Mouse (Mus musculus): Measurements from ENCODE around the gene Mlkl. TPM values are rescaled to one million over a fixed set of nuclear protein-coding genes. Genes with fewer than 3 reads are reported as not detected.
"Not testable (repeated sequence)": the region's sequence is repeated elsewhere in the genome, so short reads cannot be mapped to it uniquely, and the experiment has no call there.

The Mlkl gene
- polyA plus RNA-seq, 1 experiment from 2014 or later: 2.8 TPM

DNA sequence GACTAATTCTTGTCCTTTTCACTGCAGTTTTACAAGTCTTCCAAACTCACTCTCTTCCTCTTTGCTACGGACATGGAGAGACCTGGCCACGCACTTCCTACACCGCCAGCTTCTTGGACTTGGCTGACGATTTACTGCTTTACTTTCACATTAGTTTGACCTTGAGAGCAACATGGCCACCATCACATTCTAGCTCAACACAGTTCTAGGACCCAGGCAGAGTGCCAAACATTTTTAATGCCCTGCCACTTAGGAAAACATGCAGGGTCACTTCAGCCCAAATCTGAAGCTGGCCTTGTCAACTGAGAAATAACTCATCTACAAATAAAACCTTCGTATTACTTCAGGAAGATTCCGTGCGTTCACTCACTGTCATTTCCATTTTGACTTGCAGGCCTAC, 46.2 kb downstream of the Mlkl start:
- Histone ChIP-seq H3K27ac (replicated peaks) (peak overlapping the region; percentile 90), H3K4me2 (peak overlapping the region; percentile 22), H3K36me3 (peaks cover 90% of the 10 kb centered on the region), H3K4me1 (peaks cover 17% of the 10 kb centered on the region), H3K4me3 (no peak overlapping the region), H3K9ac (no peak overlapping the region), H3K27me3 (replicated peaks) (no peaks in the 10 kb centered on the region), H3K9me3 (no peaks in the 10 kb centered on the region)
- 55% methylated on average over 7 of the region's 7 CpGs for WGBS
- no peak for ATAC-seq (ENCODE audit: extremely low read depth, insufficient number of reproducible peaks, low FRiP score, low TSS enrichment)

DNA sequence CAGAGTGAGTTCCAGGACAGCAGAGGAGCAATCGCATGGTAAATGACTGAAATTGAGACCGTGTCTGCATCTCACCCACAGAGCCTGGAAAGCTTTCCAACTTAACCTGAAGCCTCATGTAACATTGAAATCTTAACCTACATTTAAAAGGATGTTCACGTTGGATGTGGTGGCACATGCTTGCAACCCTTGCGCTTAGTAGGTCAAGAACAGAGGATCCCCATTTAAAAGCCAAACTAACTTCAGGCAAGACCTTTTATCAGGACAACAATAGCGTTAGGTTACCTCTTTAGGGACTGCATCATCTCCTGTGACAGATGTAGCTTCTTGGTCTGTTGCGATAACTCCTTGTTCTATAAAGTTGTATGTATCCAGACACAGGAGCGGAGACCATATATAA, 47.4 kb downstream of the Mlkl start:
- Histone ChIP-seq H3K4me2 (no peak overlapping the region), H3K4me3 (no peak overlapping the region), H3K9ac (no peak overlapping the region), H3K36me3 (peaks cover 91% of the 10 kb centered on the region), H3K4me1 (peaks cover 12% of the 10 kb centered on the region), H3K27ac (replicated peaks) (no peak overlapping the region), H3K9me3 (no peaks in the 10 kb centered on the region), H3K27me3 (replicated peaks) (no peaks in the 10 kb centered on the region)
- no peak for ATAC-seq (ENCODE audit: extremely low read depth, insufficient number of reproducible peaks, low FRiP score, low TSS enrichment)
- WGBS: 96% methylated on average over 7 of the region's 7 CpGs

DNA sequence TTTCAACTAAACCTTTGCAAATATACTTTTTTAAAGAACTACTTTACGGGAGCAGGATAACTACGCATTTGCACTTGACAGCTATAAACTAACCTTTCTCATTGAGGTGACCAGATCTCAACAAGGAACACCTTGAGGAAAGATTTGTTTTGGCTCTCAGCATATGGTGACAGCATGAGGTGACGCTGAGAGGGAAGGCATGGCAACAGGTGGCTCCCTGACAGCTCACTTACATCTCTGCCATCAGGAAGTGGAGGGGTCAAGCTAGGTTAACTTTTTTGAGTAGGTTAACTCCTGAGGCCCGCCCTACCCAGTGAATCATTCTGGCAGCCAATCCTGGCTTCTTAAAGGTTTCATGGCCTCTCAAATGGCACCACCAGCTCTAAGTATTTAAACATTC, 52.4 kb downstream of the Mlkl start:
- H3K9me3 ChIP-seq: no peaks in the 10 kb centered on the region
- no peak overlapping the region for H3K4me3 ChIP-seq
- no peak overlapping the region for H3K4me2 ChIP-seq
- WGBS: 91% methylated on average over 4 of the region's 4 CpGs
- peaks cover 95% of the 10 kb centered on the region for H3K36me3 ChIP-seq
- no peak overlapping the region for H3K27ac ChIP-seq (replicated peaks)
- H3K4me1 ChIP-seq: 0 out of 2 replicates have a peak, but pooled peaks cover 6% of the 10 kb centered on the region
- no peak for ATAC-seq (ENCODE audit: extremely low read depth, insufficient number of reproducible peaks, low FRiP score, low TSS enrichment)
- no peaks in the 10 kb centered on the region for H3K27me3 ChIP-seq (replicated peaks)
- H3K9ac ChIP-seq: no peak overlapping the region

DNA sequence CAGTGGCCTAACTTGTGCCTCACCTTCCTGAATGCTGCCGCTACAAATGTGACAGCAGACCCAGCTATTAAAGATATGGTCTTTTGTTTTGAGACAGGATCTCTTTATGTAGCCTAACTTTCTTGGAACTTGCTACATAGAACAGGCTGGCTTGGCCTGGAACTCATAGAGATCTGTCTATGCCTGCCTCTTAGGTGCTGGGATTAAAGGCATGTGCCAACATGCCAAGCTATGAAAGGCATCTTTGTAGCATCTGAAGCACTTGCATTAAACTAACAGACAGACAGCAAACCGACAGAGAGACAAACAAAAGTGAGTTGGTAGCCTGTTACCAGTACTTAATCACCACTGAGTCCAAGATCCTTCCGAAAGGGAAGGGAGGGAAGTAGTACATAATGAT, 55.9 kb downstream of the Mlkl start:
- H3K9me3 ChIP-seq: no peaks in the 10 kb centered on the region
- no peak overlapping the region for H3K27ac ChIP-seq (replicated peaks)
- ATAC-seq (ENCODE audit: extremely low read depth, insufficient number of reproducible peaks, low FRiP score, low TSS enrichment): no peak
- no peak overlapping the region for H3K4me2 ChIP-seq
- no peaks in the 10 kb centered on the region for H3K27me3 ChIP-seq (replicated peaks)
- H3K36me3 ChIP-seq: peaks cover 94% of the 10 kb centered on the region
- H3K4me3 ChIP-seq: no peak overlapping the region
- H3K9ac ChIP-seq: no peak overlapping the region
- 0 out of 2 replicates have a peak, but pooled peaks cover 6% of the 10 kb centered on the region for H3K4me1 ChIP-seq
- 95% methylated on average over 3 of the region's 3 CpGs for WGBS

DNA sequence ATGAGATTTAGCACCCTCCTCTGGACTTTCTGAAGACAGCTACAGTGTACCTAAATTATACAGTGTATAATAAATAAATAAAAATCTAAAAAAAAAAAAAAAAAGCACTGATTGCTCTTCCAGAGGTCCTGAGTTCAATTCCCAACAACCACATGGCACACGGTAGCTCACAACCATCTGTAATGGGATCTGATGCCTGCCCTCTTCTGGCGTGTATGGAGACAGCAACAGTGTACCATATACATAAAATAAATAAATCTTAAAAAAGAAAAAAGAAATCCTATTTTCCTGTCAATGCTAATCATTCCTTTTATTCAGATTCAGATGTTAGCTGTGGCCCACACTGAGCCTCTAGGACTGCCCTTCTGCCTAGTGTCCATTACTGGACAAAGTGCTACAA, 69.7 kb downstream of the Mlkl start:
- Histone ChIP-seq H3K36me3 (peaks cover 32% of the 10 kb centered on the region), H3K4me2 (no peak overlapping the region), H3K9ac (no peak overlapping the region), H3K4me1 (no peaks in the 10 kb centered on the region), H3K27me3 (replicated peaks) (no peaks in the 10 kb centered on the region), H3K4me3 (no peak overlapping the region), H3K9me3 (peaks cover 8% of the 10 kb centered on the region; the same call in 1 of the 2 replicates), H3K27ac (replicated peaks) (no peak overlapping the region)
- WGBS: 68% methylated on average over 2 of the region's 2 CpGs
- ATAC-seq (ENCODE audit: extremely low read depth, insufficient number of reproducible peaks, low FRiP score, low TSS enrichment): no peak

DNA sequence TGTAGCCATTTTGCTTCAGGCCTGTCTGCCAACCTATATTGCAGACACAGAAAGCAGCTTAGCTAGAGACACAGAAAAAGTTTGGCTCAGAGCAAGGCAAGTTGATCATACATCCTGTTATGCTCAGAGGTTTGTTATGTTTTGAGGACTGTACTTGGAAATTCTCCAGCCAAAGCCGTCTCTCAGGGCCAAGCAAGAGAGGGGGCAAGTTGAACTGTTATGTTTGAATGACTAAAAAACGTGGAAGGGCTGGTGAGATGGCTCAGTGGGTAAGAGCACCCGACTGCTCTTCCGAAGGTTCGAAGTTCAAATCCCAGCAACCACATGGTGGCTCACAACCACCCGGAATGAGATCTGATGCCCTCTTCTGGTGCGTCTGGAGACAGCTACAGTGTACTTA, 71.8 kb downstream of the Mlkl start:
- H3K4me2 ChIP-seq; ATAC-seq (ENCODE audit: extremely low read depth, insufficient number of reproducible peaks, low FRiP score, low TSS enrichment); H3K27ac ChIP-seq (replicated peaks); H3K9me3 ChIP-seq; H3K27me3 ChIP-seq (replicated peaks); H3K9ac ChIP-seq; H3K4me3 ChIP-seq: not testable (repeated sequence)
- Histone ChIP-seq H3K4me1 (peaks cover 15% of the 10 kb centered on the region), H3K36me3 (peaks cover 17% of the 10 kb centered on the region)
- WGBS: 72% methylated on average over 7 of the region's 7 CpGs

DNA sequence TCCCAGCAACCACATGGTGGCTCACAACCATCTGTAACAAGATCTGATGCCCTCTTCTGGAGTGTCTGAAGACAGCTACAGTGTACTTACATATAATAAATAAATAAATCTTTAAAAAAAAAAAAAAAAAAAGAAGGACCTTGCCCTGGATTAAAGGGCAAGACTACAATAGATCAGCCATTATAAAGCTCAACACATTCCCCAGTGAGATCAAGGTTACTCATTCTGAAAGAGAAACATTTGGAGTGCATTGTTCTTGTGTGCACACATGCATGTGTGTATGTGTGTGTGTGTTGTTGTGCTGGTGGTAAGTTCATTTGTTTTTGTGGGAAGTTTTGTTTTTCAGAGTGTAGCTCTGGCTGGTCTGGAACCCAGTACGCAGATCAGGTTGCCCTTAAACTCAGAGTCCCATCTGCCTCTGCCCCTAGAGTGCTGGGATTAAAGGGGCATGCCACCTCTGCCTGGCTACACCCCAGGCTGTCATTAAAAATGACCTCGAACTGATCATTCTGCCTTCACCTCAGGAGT, 73.2 kb downstream of the Mlkl start:
- Histone ChIP-seq H3K4me3 (no peak overlapping the region), H3K36me3 (peaks cover 5% of the 10 kb centered on the region), H3K27me3 (replicated peaks) (no peaks in the 10 kb centered on the region), H3K27ac (replicated peaks) (no peak overlapping the region), H3K9ac (no peak overlapping the region), H3K4me2 (no peak overlapping the region), H3K4me1 (peaks cover 20% of the 10 kb centered on the region), H3K9me3 (peaks cover 8% of the 10 kb centered on the region; the same call in 1 of the 2 replicates)
- WGBS: 70% methylated on average over 2 of the region's 2 CpGs
- ATAC-seq (ENCODE audit: extremely low read depth, insufficient number of reproducible peaks, low FRiP score, low TSS enrichment): no peak

DNA sequence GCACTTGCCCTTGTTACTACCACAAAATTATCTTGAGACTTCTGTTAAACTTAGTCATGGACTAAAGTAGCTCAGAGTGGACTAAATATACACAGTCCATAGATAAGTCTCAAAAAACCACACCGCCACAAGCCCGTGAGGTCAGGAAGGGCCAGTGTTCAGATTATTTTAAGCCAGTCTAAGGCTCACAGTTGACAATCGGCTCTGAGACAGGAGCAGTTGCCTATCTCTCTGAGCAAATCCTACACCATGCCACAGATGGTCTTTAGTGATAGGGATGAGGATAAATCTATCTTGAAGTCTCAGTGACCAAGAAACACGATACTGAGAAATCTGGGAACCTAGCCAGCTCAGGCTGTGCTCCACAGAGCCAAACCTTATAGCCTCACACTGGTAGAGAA, 76.0 kb downstream of the Mlkl start:
- Histone ChIP-seq H3K9me3 (peaks cover 7% of the 10 kb centered on the region; the same call in 1 of the 2 replicates), H3K4me1 (peaks cover 31% of the 10 kb centered on the region), H3K27ac (replicated peaks) (peak overlapping the region; percentile 85), H3K9ac (no peak overlapping the region), H3K27me3 (replicated peaks) (no peaks in the 10 kb centered on the region), H3K4me3 (no peak overlapping the region), H3K4me2 (peak overlapping the region; percentile 43), H3K36me3 (no peaks in the 10 kb centered on the region)
- ATAC-seq (ENCODE audit: extremely low read depth, insufficient number of reproducible peaks, low FRiP score, low TSS enrichment): no peak
- WGBS: 11% methylated on average over 4 of the region's 4 CpGs

Other genes starting within 250 kb of the Mlkl start
- gene Clec18a, start 245.8 kb downstream of the Mlkl start, polyA plus RNA-seq (2015; fragmentation: Nextera tagmentation; extraction: Ambion mirVana): 0.22 TPM in 1 of 2 replicates, not detected in the other
- 9.3 and 10.2 TPM in 2 replicates for gene Pdpr, start 243.5 kb downstream of the Mlkl start, polyA plus RNA-seq (2015; fragmentation: Nextera tagmentation; extraction: Ambion mirVana)
- gene Glg1, start 79.0 kb downstream of the Mlkl start, polyA plus RNA-seq (2015; fragmentation: Nextera tagmentation; extraction: Ambion mirVana): 56.6 and 61.5 TPM in 2 replicates
- gene Rfwd3, start 38.0 kb downstream of the Mlkl start, polyA plus RNA-seq (2015; fragmentation: Nextera tagmentation; extraction: Ambion mirVana): 34.6 and 36.1 TPM in 2 replicates
- gene Fa2h, start 55.6 kb upstream of the Mlkl start, polyA plus RNA-seq (2015; fragmentation: Nextera tagmentation; extraction: Ambion mirVana): not detected in 2 replicates
- gene Wdr59, start 183.9 kb upstream of the Mlkl start, polyA plus RNA-seq (2015; fragmentation: Nextera tagmentation; extraction: Ambion mirVana): 3.6 and 4.3 TPM in 2 replicates
- gene Znrf1, start 197.9 kb upstream of the Mlkl start, polyA plus RNA-seq (2015; fragmentation: Nextera tagmentation; extraction: Ambion mirVana): 19.7 and 20.1 TPM in 2 replicates

All from heart, embryonic 13.5 days (tissue).